Mouse (Mus musculus): Measurements from ENCODE around the gene Iffo1.

Iffo1 gene

GRCm38 (mm10) chr6:125145001-125145400 lies at the start of gene Iffo1:
TSS of gene Iffo1 (plus strand) at chr6:125145241.
- in situ Hi-C loops (cut with MboI, MseI) = loop anchor here (5.0 kb wide), 1 partner anchor 82 kb away; no protein-coding TSS in a partner anchor

GRCm38 (mm10) chr6:125095391-125096278 lies 49.4 kb upstream of the Iffo1 start, which contains the start of gene Chd4:
TSS of gene Chd4 (plus strand) at chr6:125095981.
- in situ Hi-C loops (cut with MboI, MseI) = no loop called here

GRCm38 (mm10) chr6:125096279-125096596 lies 48.8 kb upstream of the Iffo1 start:
- in situ Hi-C loops (cut with MboI, MseI) = no loop called here

- in situ Hi-C loops (cut with MboI, MseI) = no loop called here
Measured at GRCm38 (mm10) chr6:125096597-125097345, 48.3 kb upstream of the Iffo1 start.

- in situ Hi-C loops (cut with MboI, MseI) = no loop called here
Measured at GRCm38 (mm10) chr6:125097346-125097689, 47.7 kb upstream of the Iffo1 start.

GRCm38 (mm10) chr6:125097951-125098350 lies 47.1 kb upstream of the Iffo1 start:
- in situ Hi-C loops (cut with MboI, MseI) = no loop called here

- in situ Hi-C loops (cut with MboI, MseI) = no loop called here
Measured at GRCm38 (mm10) chr6:125098513-125098912, 46.5 kb upstream of the Iffo1 start.

- in situ Hi-C loops (cut with MboI, MseI) = no loop called here
Measured at GRCm38 (mm10) chr6:125099421-125099971, 45.5 kb upstream of the Iffo1 start.

- in situ Hi-C loops (cut with MboI, MseI) = loop anchor here (5.0 kb wide), 2 partner anchors 36 to 71 kb away; no protein-coding TSS in a partner anchor
Measured at GRCm38 (mm10) chr6:125101444-125101843, 43.6 kb upstream of the Iffo1 start.

- in situ Hi-C loops (cut with MboI, MseI) = loop anchor here (5.0 kb wide), 2 partner anchors 33 to 68 kb away; no protein-coding TSS in a partner anchor
Measured at GRCm38 (mm10) chr6:125104223-125104622, 40.8 kb upstream of the Iffo1 start.

- in situ Hi-C loops (cut with MboI, MseI) = no loop called here
Measured at GRCm38 (mm10) chr6:125107705-125108104, 37.3 kb upstream of the Iffo1 start.

GRCm38 (mm10) chr6:125109371-125109770 lies 35.7 kb upstream of the Iffo1 start:
- in situ Hi-C loops (cut with MboI, MseI) = no loop called here

GRCm38 (mm10) chr6:125110927-125111326 lies 34.1 kb upstream of the Iffo1 start:
- in situ Hi-C loops (cut with MboI, MseI) = no loop called here

- in situ Hi-C loops (cut with MboI, MseI) = no loop called here
Measured at GRCm38 (mm10) chr6:125112553-125112952, 32.5 kb upstream of the Iffo1 start.

- in situ Hi-C loops (cut with MboI, MseI) = no loop called here
Measured at GRCm38 (mm10) chr6:125119387-125119786, 25.7 kb upstream of the Iffo1 start.

GRCm38 (mm10) chr6:125128724-125129123 lies 16.3 kb upstream of the Iffo1 start:
- in situ Hi-C loops (cut with MboI, MseI) = no loop called here

GRCm38 (mm10) chr6:125129710-125130402 lies 15.2 kb upstream of the Iffo1 start:
- in situ Hi-C loops (cut with MboI, MseI) = no loop called here

GRCm38 (mm10) chr6:125131302-125132156 lies 13.5 kb upstream of the Iffo1 start, which contains the start of gene Nop2:
TSS of gene Nop2 (plus strand) at chr6:125131909.
- in situ Hi-C loops (cut with MboI, MseI) = no loop called here

- in situ Hi-C loops (cut with MboI, MseI) = no loop called here
Measured at GRCm38 (mm10) chr6:125132470-125132869, 12.6 kb upstream of the Iffo1 start.

GRCm38 (mm10) chr6:125137002-125137671 lies 7.9 kb upstream of the Iffo1 start:
- in situ Hi-C loops (cut with MboI, MseI) = loop anchor here (5.0 kb wide), 1 partner anchor 35 kb away; no protein-coding TSS in a partner anchor

Data from T-helper 1 cell (primary cell).